Mouse (Mus musculus): ENCODE results near the gene Prdx6b. TPM values are rescaled to one million over a fixed set of nuclear protein-coding genes. Genes with fewer than 3 reads are reported as not detected.

Prdx6b gene
- total RNA-seq (2023): not detected

GRCm38 (mm10) chr2:80292172-80292571 lies at the start of gene Prdx6b:
Gene Prdx6b, plus strand, starts transcription at chr2:80292472.

GRCm38 (mm10) chr2:80315242-80316161 lies 23.2 kb downstream of the Prdx6b start, which contains the start of gene Dnajc10:
Gene Dnajc10, plus strand, starts transcription at chr2:80315466.

Other genes starting within 250 kb of the Prdx6b start
- gene Pde1a, start 163.0 kb upstream of the Prdx6b start, total RNA-seq (2023): not detected
- 48.8 TPM for gene Dnajc10, start 23.0 kb downstream of the Prdx6b start, total RNA-seq (2023)
- gene Frzb, start 155.2 kb downstream of the Prdx6b start, total RNA-seq (2023): not detected

All from CD8-positive naive resting alpha-beta T cell, adult 57 days (primary cell).